Mouse (Mus musculus): ENCODE measurements around the gene Bcan.

DNA sequence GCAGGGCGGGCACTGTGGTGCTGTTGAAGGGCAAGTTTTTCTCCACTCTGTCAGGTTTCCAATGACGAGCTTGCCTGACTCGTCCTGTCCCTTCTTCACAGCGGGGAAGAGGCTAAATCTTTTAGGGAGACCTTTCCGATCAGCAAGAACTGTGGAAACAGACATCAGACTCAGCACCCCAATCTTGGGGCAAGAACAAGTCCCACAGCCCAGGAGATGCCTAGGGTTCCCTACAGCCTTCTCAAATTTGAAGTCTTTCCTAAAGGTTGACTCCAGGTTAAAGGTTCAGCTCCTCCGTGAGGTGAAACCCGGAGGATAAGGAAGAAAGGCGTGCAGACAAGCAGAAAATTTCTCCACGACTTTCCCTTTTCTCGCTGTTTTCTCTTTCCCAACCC, 39.8 kb downstream of the Bcan start:
- TF ChIP-seq CTCF (IDR thresholded peaks at IDR 0.05; ENCODE audit: borderline replicate concordance, insufficient read depth, low read length) (no peak), POLR2A (IDR thresholded peaks at IDR 0.05; ENCODE audit: low read depth, low read length) (no peak)

All from embryonic fibroblast, embryonic 13.5 days (primary cell).